Mouse (Mus musculus) limb, embryonic 10.5 days (tissue): ENCODE results near the gene Cct8l1. TPM values are rescaled to one million over a fixed set of nuclear protein-coding genes. Genes with fewer than 3 reads are reported as not detected.

ENCODE experiments used
- polyA plus RNA-seq: library from polyadenylated mRNA; unstranded; fragments of >200 nt; fragmentation: Nextera tagmentation; extraction: Ambion mirVana; gene quantifications from 2 replicates; pipeline ENCODE4 v1.2.1, GENCODE M21; 2016

Gene Cct8l1
- polyA plus RNA-seq, 1 experiment from 2014 or later = not detected

Other genes starting within 250 kb of the Cct8l1 start
- 9.5 and 10.6 TPM in 2 replicates for gene Kmt2c, start 17.3 kb upstream of the Cct8l1 start, polyA plus RNA-seq
- gene Xrcc2, start 189.8 kb downstream of the Cct8l1 start, polyA plus RNA-seq = 19.4 and 19.9 TPM in 2 replicates
- 2.8 and 3.4 TPM in 2 replicates for gene Actr3b, start 243.9 kb downstream of the Cct8l1 start, polyA plus RNA-seq